Mouse (Mus musculus): ENCODE results near the gene Srrm4. TPM values are rescaled to one million over a fixed set of nuclear protein-coding genes. Genes with fewer than 3 reads are reported as not detected.

Srrm4 gene
- polyA plus RNA-seq, 1 experiment from 2014 or later: 0.42 TPM

GRCm38 (mm10) chr5:116447821-116448350 is 143.7 kb downstream of the Srrm4 start:
- H3K9ac ChIP-seq: no peak overlapping the region
- H3K36me3 ChIP-seq: no peaks in the 10 kb centered on the region
- H3K4me2 ChIP-seq: peak overlapping the region; percentile 42
- H3K27ac ChIP-seq: no peak overlapping the region; the same call in 1 of the 2 replicates
- peaks cover 32% of the 10 kb centered on the region for H3K27me3 ChIP-seq
- H3K9me3 ChIP-seq (replicated peaks): no peaks in the 10 kb centered on the region
- peaks cover 25% of the 10 kb centered on the region for H3K4me1 ChIP-seq
- peak overlapping the region; percentile 11; the same call in 1 of the 2 replicates for H3K4me3 ChIP-seq (replicated peaks)
- WGBS: 34% methylated on average over 11 of the region's 11 CpGs
- no peak for ATAC-seq (replicated peaks; ENCODE audit: low FRiP score)

GRCm38 (mm10) chr5:116446552-116446951 is 145.1 kb downstream of the Srrm4 start:
- Histone ChIP-seq H3K4me2 (peak overlapping the region; percentile 27), H3K36me3 (no peaks in the 10 kb centered on the region)

GRCm38 (mm10) chr5:116445634-116446367 is 145.8 kb downstream of the Srrm4 start:
- Histone ChIP-seq H3K36me3 (no peaks in the 10 kb centered on the region), H3K9me3 (replicated peaks) (no peaks in the 10 kb centered on the region), H3K9ac (no peak overlapping the region), H3K27ac (no peak overlapping the region), H3K27me3 (peaks cover 29% of the 10 kb centered on the region), H3K4me2 (0 out of 2 replicates have a peak overlapping the region, but pooled peaks have one; percentile 27), H3K4me3 (replicated peaks) (no peak overlapping the region), H3K4me1 (peaks cover 25% of the 10 kb centered on the region)
- no peak for ATAC-seq (replicated peaks; ENCODE audit: low FRiP score)
- 41% methylated on average over 10 of the region's 10 CpGs for WGBS

More at GRCm38 (mm10) chr5:116446552-116446951, 145.1 kb downstream of the Srrm4 start:
- H3K4me3 ChIP-seq (replicated peaks): no peak overlapping the region
- H3K27ac ChIP-seq: no peak overlapping the region
- H3K9ac ChIP-seq: no peak overlapping the region
- 55% methylated on average over 23 of the region's 23 CpGs for WGBS
- ATAC-seq (replicated peaks; ENCODE audit: low FRiP score): no peak
- peaks cover 25% of the 10 kb centered on the region for H3K4me1 ChIP-seq
- H3K9me3 ChIP-seq (replicated peaks): no peaks in the 10 kb centered on the region
- peaks cover 31% of the 10 kb centered on the region for H3K27me3 ChIP-seq

- 68% methylated on average over 27 of the region's 27 CpGs for WGBS
- Histone ChIP-seq H3K4me1 (peaks cover 24% of the 10 kb centered on the region), H3K27ac (no peak overlapping the region), H3K9me3 (replicated peaks) (no peaks in the 10 kb centered on the region), H3K9ac (no peak overlapping the region), H3K4me3 (replicated peaks) (no peak overlapping the region), H3K36me3 (no peaks in the 10 kb centered on the region), H3K27me3 (peaks cover 29% of the 10 kb centered on the region), H3K4me2 (no peak overlapping the region)
- ATAC-seq (replicated peaks; ENCODE audit: low FRiP score): no peak
Observed at GRCm38 (mm10) chr5:116444517-116444916, 147.1 kb downstream of the Srrm4 start.

GRCm38 (mm10) chr5:116443459-116443940 is 148.1 kb downstream of the Srrm4 start:
- Histone ChIP-seq H3K27ac (no peak overlapping the region), H3K4me1 (peaks cover 15% of the 10 kb centered on the region; the same call in 1 of the 2 replicates), H3K9me3 (replicated peaks) (no peaks in the 10 kb centered on the region), H3K4me2 (no peak overlapping the region), H3K36me3 (no peaks in the 10 kb centered on the region), H3K4me3 (replicated peaks) (no peak overlapping the region), H3K27me3 (peaks cover 29% of the 10 kb centered on the region), H3K9ac (no peak overlapping the region)
- no peak for ATAC-seq (replicated peaks; ENCODE audit: low FRiP score)
- 77% methylated on average over 8 of the region's 8 CpGs for WGBS

- Histone ChIP-seq H3K36me3 (no peaks in the 10 kb centered on the region), H3K27ac (no peak overlapping the region), H3K9ac (no peak overlapping the region), H3K27me3 (peaks cover 29% of the 10 kb centered on the region), H3K4me2 (no peak overlapping the region), H3K4me3 (replicated peaks) (no peak overlapping the region), H3K9me3 (replicated peaks) (no peaks in the 10 kb centered on the region), H3K4me1 (peaks cover 10% of the 10 kb centered on the region; the same call in 1 of the 2 replicates)
- no peak for ATAC-seq (replicated peaks; ENCODE audit: low FRiP score)
- whole genome bisulfite sequencing: 81% methylated on average over 7 of the region's 7 CpGs
Observed at GRCm38 (mm10) chr5:116442697-116443458, 148.7 kb downstream of the Srrm4 start.

GRCm38 (mm10) chr5:116440251-116440650 is 151.4 kb downstream of the Srrm4 start:
- Histone ChIP-seq H3K27me3 (peaks cover 13% of the 10 kb centered on the region; the same call in 1 of the 2 replicates), H3K4me2 (no peak overlapping the region), H3K9ac (no peak overlapping the region), H3K36me3 (no peaks in the 10 kb centered on the region), H3K4me1 (no peaks in the 10 kb centered on the region), H3K9me3 (replicated peaks) (no peaks in the 10 kb centered on the region), H3K27ac (no peak overlapping the region), H3K4me3 (replicated peaks) (no peak overlapping the region)
- ATAC-seq (replicated peaks; ENCODE audit: low FRiP score): no peak
- 68% methylated on average over 4 of the region's 4 CpGs for WGBS

GRCm38 (mm10) chr5:116438328-116438727 is 153.3 kb downstream of the Srrm4 start:
- Histone ChIP-seq H3K4me3 (replicated peaks) (no peak overlapping the region), H3K36me3 (no peaks in the 10 kb centered on the region), H3K9me3 (replicated peaks) (no peaks in the 10 kb centered on the region), H3K27me3 (0 out of 2 replicates have a peak, but pooled peaks cover 3% of the 10 kb centered on the region), H3K27ac (no peak overlapping the region), H3K4me1 (no peaks in the 10 kb centered on the region), H3K9ac (no peak overlapping the region), H3K4me2 (no peak overlapping the region)
- WGBS: 24% methylated on average over 4 of the region's 4 CpGs
- no peak for ATAC-seq (replicated peaks; ENCODE audit: low FRiP score)

GRCm38 (mm10) chr5:116436117-116436516 is 155.5 kb downstream of the Srrm4 start:
- no peaks in the 10 kb centered on the region for H3K4me1 ChIP-seq
- no peaks in the 10 kb centered on the region for H3K9me3 ChIP-seq (replicated peaks)
- no peak overlapping the region for H3K4me3 ChIP-seq (replicated peaks)
- no peak for ATAC-seq (replicated peaks; ENCODE audit: low FRiP score)
- H3K27me3 ChIP-seq: no peaks in the 10 kb centered on the region
- H3K9ac ChIP-seq: no peak overlapping the region
- H3K36me3 ChIP-seq: no peaks in the 10 kb centered on the region
- no peak overlapping the region for H3K4me2 ChIP-seq
- H3K27ac ChIP-seq: no peak overlapping the region

- H3K4me2 ChIP-seq: no peak overlapping the region
- WGBS: 70% methylated on average over 13 of the region's 13 CpGs
- no peak overlapping the region for H3K27ac ChIP-seq
- H3K4me3 ChIP-seq (replicated peaks): no peak overlapping the region
- H3K9ac ChIP-seq: no peak overlapping the region
- 0 out of 2 replicates have a peak, but pooled peaks cover 2% of the 10 kb centered on the region for H3K27me3 ChIP-seq
- no peaks in the 10 kb centered on the region for H3K36me3 ChIP-seq
- H3K9me3 ChIP-seq (replicated peaks): no peaks in the 10 kb centered on the region
- H3K4me1 ChIP-seq: no peaks in the 10 kb centered on the region
- ATAC-seq (replicated peaks; ENCODE audit: low FRiP score): no peak
Observed at GRCm38 (mm10) chr5:116434976-116435850, 156.4 kb downstream of the Srrm4 start.

- ATAC-seq (replicated peaks; ENCODE audit: low FRiP score): no peak
- Histone ChIP-seq H3K9ac (no peak overlapping the region), H3K36me3 (no peaks in the 10 kb centered on the region), H3K27ac (no peak overlapping the region), H3K4me1 (no peaks in the 10 kb centered on the region), H3K27me3 (0 out of 2 replicates have a peak, but pooled peaks cover 2% of the 10 kb centered on the region), H3K4me2 (no peak overlapping the region), H3K4me3 (replicated peaks) (no peak overlapping the region), H3K9me3 (replicated peaks) (no peaks in the 10 kb centered on the region)
- 63% methylated on average over 7 of the region's 7 CpGs for WGBS
Observed at GRCm38 (mm10) chr5:116432871-116433270, 158.7 kb downstream of the Srrm4 start.

Data from kidney, embryonic 15.5 days (tissue).